Mouse (Mus musculus) kidney, adult 2 months (tissue): ENCODE data around the gene Gm815. TPM values are rescaled to one million over a fixed set of nuclear protein-coding genes. Genes with fewer than 3 reads are reported as not detected.

Source experiments
- DNase-seq: peaks from one replicate; pipeline ENCODE4 v3.0.0; 2021
- H3K27ac ChIP-seq: fragments of 200-500 bp; 2 replicates; pipeline ENCODE4 v1.5.1; 2012; ENCODE audit warnings: low read depth, low read length, control low read depth, inconsistent platforms; ENCODE audit not compliant: insufficient read depth
- H3K27me3 ChIP-seq: fragments of 200-500 bp; replicated peaks from 2 replicates; pipeline ENCODE4 v1.6.1; 2012; ENCODE audit warnings: mild to moderate bottlenecking, moderate library complexity, low read length, inconsistent platforms; ENCODE audit not compliant: control insufficient read depth, insufficient read depth
- H3K36me3 ChIP-seq: fragments of 200-500 bp; 2 replicates; pipeline ENCODE4 v1.6.1; 2012; ENCODE audit warnings: mild to moderate bottlenecking, moderate library complexity, low read length, inconsistent platforms; ENCODE audit not compliant: control insufficient read depth, insufficient read depth
- H3K4me1 ChIP-seq: fragments of 200-500 bp; 2 replicates; pipeline ENCODE4 v1.6.1; 2011; ENCODE audit warnings: low read length; ENCODE audit not compliant: control insufficient read depth, insufficient read depth
- H3K4me3 ChIP-seq: fragments of 200-500 bp; 2 replicates; pipeline ENCODE4 v1.5.1; 2011; ENCODE audit warnings: mild to moderate bottlenecking, low read depth, low read length, control low read depth; ENCODE audit not compliant: insufficient read depth
- CTCF ChIP-seq: fragments of 200-500 bp; conservative IDR thresholded peaks from 2 replicates; pipeline ENCODE4 v1.5.1; 2011; ENCODE audit warnings: low read depth, mild to moderate bottlenecking, control low read depth, low read length, moderate library complexity, mixed read lengths; ENCODE audit not compliant: insufficient read depth, insufficient read length
- POLR2A ChIP-seq: fragments of 200-500 bp; IDR thresholded peaks from one replicate; pipeline ENCODE4 v1.6.1; 2011; ENCODE audit warnings: low read depth, low read length, control low read depth
- WGBS: fragments of 180-500 bp; shearing (Covaris S2); methylation state at CpG from one replicate; pipeline ENCODE4 v1.1.7; 2018; 5-methylcytosine and 5-hydroxymethylcytosine counted together
- polyA plus RNA-seq: library from polyadenylated mRNA; depleted of rRNA; stranded (reverse); fragments of >200 nt; gene quantifications from 2 replicates; pipeline ENCODE4 v1.2.3, GENCODE M21; 2012

The Gm815 gene
- polyA plus RNA-seq, 1 experiment: not detected

DNA sequence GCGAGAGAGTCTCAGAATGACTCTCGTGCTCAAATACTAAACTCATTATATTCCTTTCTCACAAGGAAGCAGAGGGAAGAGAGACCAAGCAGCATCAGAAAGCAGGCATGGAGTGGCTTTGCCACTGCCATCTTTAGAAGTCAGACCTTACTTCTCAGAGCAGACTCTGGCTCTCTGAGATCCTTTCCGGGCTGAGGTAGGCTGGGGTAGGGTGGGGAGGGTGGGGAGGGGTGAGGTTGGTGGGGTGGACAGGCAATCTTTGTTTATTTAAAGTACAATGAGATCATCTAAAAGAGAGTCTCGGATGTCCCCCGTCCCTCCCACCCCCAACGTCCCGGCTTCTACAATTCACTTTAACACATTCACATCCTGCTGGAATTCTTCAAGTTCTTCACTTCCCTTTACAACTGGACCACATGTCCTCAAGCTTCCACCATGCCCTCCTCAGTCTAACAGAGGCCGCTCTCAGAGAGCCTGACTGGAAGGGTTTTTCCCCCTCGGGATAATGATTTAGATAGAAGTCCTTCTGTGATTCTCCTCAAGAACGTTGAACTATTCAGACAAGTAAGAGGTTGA is 33.3 kb upstream of the Gm815 start:
- Histone ChIP-seq H3K4me3 (no peak overlapping the region), H3K36me3 (no peaks in the 10 kb centered on the region), H3K4me1 (no peaks in the 10 kb centered on the region), H3K27me3 (no peaks in the 10 kb centered on the region), H3K27ac (no peak overlapping the region)
- WGBS: 50% methylated on average over 10 of the region's 10 CpGs
- no peak for DNase-seq
- no peak for TF ChIP-seq POLR2A
- TF ChIP-seq CTCF: no peak

DNA sequence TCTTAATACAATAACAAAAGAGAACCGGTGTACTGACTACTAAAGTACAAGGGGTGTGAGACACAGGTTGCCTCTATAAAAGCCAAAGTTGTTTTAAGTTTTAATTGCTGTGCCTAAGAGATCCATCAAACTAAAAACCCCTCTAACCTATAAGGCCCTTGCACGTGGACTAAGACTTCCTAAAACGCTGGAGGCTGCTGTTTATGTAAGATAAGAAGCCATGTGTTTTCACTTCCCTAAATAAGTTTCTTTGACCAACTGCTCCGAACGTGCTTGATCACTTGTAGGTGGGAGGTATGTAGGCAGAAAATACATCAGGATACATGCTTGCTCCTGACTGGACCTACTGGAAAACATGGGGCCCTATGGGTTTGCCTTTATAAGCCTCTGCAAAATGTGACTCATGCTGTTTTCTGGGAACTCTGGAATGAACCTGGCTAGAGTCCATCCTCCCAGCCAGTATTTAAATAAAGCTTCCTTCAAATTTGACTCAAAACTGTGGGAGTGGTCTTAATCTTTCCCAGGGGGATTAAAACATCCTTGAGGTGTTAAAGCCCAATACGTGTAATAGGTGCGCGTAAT is 31.9 kb upstream of the Gm815 start:
- H3K4me3 ChIP-seq: no peak overlapping the region
- no peaks in the 10 kb centered on the region for H3K4me1 ChIP-seq
- no peak overlapping the region for H3K27ac ChIP-seq
- DNase-seq: no peak
- WGBS: 77% methylated on average over 8 of the region's 8 CpGs
- TF ChIP-seq CTCF (no peak), POLR2A (no peak)
- H3K36me3 ChIP-seq: no peaks in the 10 kb centered on the region
- H3K27me3 ChIP-seq: no peaks in the 10 kb centered on the region

DNA sequence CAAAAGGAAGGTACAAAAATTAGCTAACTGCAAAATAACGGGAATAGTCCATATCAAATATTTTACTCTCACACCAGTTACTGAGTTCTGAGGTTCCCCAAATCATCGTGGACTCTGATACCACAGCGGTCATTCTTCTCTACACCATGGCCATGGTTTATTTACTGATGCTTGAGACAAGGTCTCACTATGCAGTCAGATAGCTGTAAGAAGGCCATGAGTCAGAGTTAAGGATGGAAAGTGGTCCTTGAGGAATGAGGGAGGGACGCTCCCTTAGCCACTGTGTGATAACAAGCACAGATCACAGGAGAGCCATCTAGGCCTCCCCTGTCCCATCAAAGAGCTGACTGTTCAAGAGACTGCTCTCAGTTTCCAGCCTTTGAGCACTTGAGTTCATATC is 31.0 kb upstream of the Gm815 start:
- Histone ChIP-seq H3K4me3 (no peak overlapping the region), H3K4me1 (no peaks in the 10 kb centered on the region), H3K27ac (no peak overlapping the region), H3K36me3 (no peaks in the 10 kb centered on the region), H3K27me3 (no peaks in the 10 kb centered on the region)
- no peak for TF ChIP-seq POLR2A
- TF ChIP-seq CTCF: no peak
- 93% methylated on average over 4 of the region's 4 CpGs for WGBS
- no peak for DNase-seq

DNA sequence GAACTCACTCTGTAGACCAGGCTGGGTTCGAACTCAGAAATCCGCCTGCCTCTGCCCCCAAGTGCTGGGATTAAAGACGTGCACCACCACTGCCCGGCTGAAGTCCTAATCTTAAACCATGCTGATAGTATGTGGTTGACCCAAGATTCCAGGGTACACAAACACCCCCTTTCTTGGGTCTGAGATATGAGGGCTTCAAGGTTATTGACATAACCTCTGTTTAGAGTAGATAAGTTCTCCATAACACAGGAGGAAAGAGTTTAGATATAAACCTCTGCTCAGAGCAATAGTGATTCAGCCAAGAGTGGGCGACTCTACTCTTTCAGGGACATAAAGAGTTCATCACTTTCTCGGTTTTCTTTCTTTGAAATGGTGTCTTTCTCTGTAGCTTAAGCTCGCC is 30.5 kb upstream of the Gm815 start:
- 91% methylated on average over 7 of the region's 7 CpGs for WGBS
- Histone ChIP-seq H3K4me1 (no peaks in the 10 kb centered on the region), H3K27ac (no peak overlapping the region), H3K36me3 (no peaks in the 10 kb centered on the region), H3K27me3 (no peaks in the 10 kb centered on the region), H3K4me3 (no peak overlapping the region)
- TF ChIP-seq POLR2A (no peak), CTCF (no peak)
- no peak for DNase-seq

DNA sequence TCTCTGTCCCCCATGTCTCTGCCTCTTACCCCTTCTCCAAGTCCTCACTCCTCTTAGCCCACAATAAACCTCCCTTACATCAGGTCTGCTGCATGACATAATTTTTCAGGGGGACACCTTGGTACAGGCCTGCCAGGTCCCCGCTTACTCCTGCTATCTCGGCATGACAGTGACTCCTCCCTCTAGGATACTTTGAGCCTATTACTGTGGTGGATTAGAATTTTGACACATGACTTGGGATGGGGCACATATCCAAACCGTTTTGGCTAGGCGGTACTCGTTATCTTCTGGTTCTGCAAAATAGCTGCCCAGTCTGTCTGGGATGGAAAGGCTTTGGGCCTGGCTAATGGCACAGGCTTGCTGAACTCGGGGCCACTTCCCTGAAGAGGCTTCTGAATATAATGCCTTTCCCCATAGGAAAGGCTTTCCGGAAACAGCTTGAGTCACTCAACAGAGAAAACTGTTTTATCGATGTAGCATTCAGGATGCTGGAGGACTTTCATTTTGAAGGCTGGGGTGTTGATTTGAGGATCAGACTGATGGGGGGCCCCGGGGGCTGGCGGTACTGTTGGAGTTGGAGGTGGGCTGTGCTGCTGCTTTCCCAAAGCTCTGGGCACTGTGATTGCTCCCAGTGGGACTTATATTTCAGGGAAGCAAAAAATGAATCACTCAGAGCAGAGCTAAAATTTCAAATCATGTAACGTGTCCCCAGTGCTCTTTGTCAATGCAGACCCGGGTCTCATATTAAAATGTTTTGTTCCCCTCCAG is 27.1 kb upstream of the Gm815 start:
- DNase-seq: no peak
- H3K27ac ChIP-seq: no peak overlapping the region

DNA sequence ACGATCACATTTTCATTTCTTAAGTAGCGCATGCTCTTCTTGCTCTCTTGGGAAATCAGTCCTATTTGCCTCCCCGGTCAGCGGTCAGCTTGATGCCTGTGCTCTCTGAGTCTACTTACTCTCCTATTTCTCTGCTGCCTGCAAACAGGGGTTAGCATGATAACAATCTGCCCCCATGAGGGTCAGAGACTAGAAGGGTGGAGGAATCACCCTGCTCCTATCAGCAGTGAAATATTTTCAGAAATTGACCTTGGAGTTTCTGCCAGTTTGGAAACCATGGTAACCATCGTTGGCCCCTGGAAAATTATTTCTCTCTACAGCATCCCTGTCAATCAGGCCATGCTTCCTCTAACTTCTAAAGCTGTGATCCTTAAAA is 26.5 kb upstream of the Gm815 start:
- WGBS: 77% methylated on average over 5 of the region's 5 CpGs
- no peak overlapping the region for H3K27ac ChIP-seq
- TF ChIP-seq POLR2A (no peak), CTCF (no peak)

More for the DNA sequence above, 27.1 kb upstream of the Gm815 start:
- Histone ChIP-seq H3K36me3 (no peaks in the 10 kb centered on the region), H3K4me3 (no peak overlapping the region; the same call in 1 of the 2 replicates), H3K27me3 (no peaks in the 10 kb centered on the region), H3K4me1 (no peaks in the 10 kb centered on the region)
- TF ChIP-seq CTCF (no peak), POLR2A (no peak)
- 73% methylated on average over 12 of the region's 12 CpGs for WGBS

DNA sequence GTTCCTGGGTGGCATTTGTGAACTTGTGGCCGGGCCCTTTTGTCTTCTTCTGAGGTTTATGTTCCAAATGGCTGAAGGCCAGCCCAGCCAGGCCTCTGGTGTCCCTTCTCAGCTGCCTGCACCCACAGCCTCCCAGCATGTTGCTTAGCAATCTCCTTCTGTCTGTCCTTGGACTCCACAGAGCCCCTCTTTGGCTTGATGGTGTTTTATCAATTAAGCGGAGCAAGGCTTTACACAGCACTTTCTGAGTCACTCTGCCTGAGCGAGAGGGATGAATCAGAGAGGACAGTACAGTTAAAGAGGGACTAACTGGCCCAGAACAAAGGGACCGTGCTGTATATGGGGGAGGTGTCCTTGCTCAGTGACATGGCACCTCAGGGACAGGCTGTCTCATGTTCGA is 22.0 kb upstream of the Gm815 start:
- no peak overlapping the region for H3K4me3 ChIP-seq
- WGBS: 78% methylated on average over 5 of the region's 5 CpGs
- no peak overlapping the region for H3K27ac ChIP-seq
- no peaks in the 10 kb centered on the region for H3K27me3 ChIP-seq
- DNase-seq: no peak
- no peaks in the 10 kb centered on the region for H3K4me1 ChIP-seq
- H3K36me3 ChIP-seq: no peaks in the 10 kb centered on the region
- TF ChIP-seq CTCF (no peak), POLR2A (no peak)

More for the DNA sequence above, 26.5 kb upstream of the Gm815 start:
- no peaks in the 10 kb centered on the region for H3K36me3 ChIP-seq
- H3K4me3 ChIP-seq: no peak overlapping the region
- no peaks in the 10 kb centered on the region for H3K27me3 ChIP-seq
- H3K4me1 ChIP-seq: no peaks in the 10 kb centered on the region
- DNase-seq: no peak
